Mouse (Mus musculus) erythroblast, embryonic 14.5 days (primary cell): Measurements from ENCODE around the gene Acta1.

Source experiments
- GATA1 ChIP-seq: IDR thresholded peaks from 2 replicates; pipeline ENCODE4 v1.6.1; 2012; ENCODE audit warnings: low read length, inconsistent platforms, mixed read lengths
- TAL1 ChIP-seq: IDR thresholded peaks from 3 replicates; pipeline ENCODE4 v1.6.1; 2012; ENCODE audit warnings: low read length, inconsistent platforms, mixed read lengths

GRCm38 (mm10) chr8:123849352-123849751 lies 45.2 kb downstream of the Acta1 start:
- no peak for TF ChIP-seq GATA1
- no peak for TF ChIP-seq TAL1
